Mouse (Mus musculus): ENCODE measurements at regions not wholly inside any gene's neighbourhood (a gene's known extent, or its start where the extent isn't known, plus 50 kb on each side); places are given as distances from the start of the nearest gene placed in this dataset.

GRCm38 (mm10) chr2:108584799-108585198 lies 695.7 kb upstream of the Kif18a start:
- Histone ChIP-seq H3K9ac (no peak overlapping the region), H3K27ac (replicated peaks) (no peak overlapping the region), H3K4me3 (no peak overlapping the region), H3K4me2 (no peak overlapping the region), H3K4me1 (no peaks in the 10 kb centered on the region), H3K36me3 (no peaks in the 10 kb centered on the region), H3K27me3 (replicated peaks) (no peaks in the 10 kb centered on the region), H3K9me3 (no peaks in the 10 kb centered on the region)
- no peak for ATAC-seq (ENCODE audit: extremely low read depth, insufficient number of reproducible peaks, low FRiP score, low TSS enrichment)

- H3K9ac ChIP-seq = no peak overlapping the region
- H3K4me3 ChIP-seq = no peak overlapping the region
- WGBS = 77% methylated on average over 3 of the region's 3 CpGs
- no peaks in the 10 kb centered on the region for H3K4me1 ChIP-seq
- ATAC-seq (ENCODE audit: extremely low read depth, insufficient number of reproducible peaks, low FRiP score, low TSS enrichment) = no peak
- H3K36me3 ChIP-seq = no peaks in the 10 kb centered on the region
- H3K4me2 ChIP-seq = no peak overlapping the region
- H3K27ac ChIP-seq (replicated peaks) = no peak overlapping the region
- no peaks in the 10 kb centered on the region for H3K9me3 ChIP-seq
- H3K27me3 ChIP-seq (replicated peaks) = no peaks in the 10 kb centered on the region
Observed at GRCm38 (mm10) chr2:108593555-108593954, 687.0 kb upstream of the Kif18a start.

DNA sequence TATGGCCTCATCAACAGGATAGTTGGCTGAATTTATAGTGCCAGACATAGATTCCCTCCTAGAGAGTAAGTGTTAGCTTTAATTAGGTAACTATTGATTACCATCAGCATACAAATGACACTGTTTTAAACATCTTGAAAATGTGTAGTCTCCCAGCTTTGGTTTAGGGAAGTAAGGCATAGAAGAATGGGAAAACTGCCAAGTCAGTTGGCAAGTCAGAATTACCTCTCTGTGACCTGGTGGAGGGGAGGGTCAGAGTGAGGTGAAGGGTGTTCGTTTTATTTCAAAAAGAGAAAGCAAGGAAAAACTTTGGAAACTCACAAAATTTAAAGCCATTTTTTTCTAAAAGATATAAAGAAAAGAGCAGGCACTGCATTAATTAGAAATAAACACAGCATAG lies 680.2 kb upstream of the Kif18a start:
- ATAC-seq (ENCODE audit: extremely low read depth, insufficient number of reproducible peaks, low FRiP score, low TSS enrichment) = no peak
- Histone ChIP-seq H3K36me3 (no peaks in the 10 kb centered on the region), H3K4me1 (no peaks in the 10 kb centered on the region), H3K27me3 (replicated peaks) (no peaks in the 10 kb centered on the region), H3K9ac (no peak overlapping the region), H3K4me2 (no peak overlapping the region), H3K9me3 (no peaks in the 10 kb centered on the region), H3K4me3 (no peak overlapping the region), H3K27ac (replicated peaks) (no peak overlapping the region)
- 35% methylated on average over 1 of the region's 1 CpGs for WGBS

GRCm38 (mm10) chr2:108619580-108619979 lies 661.0 kb upstream of the Kif18a start:
- H3K4me1 ChIP-seq = peaks cover 12% of the 10 kb centered on the region
- no peaks in the 10 kb centered on the region for H3K27me3 ChIP-seq (replicated peaks)
- no peak overlapping the region for H3K4me2 ChIP-seq
- H3K4me3 ChIP-seq = no peak overlapping the region
- H3K9me3 ChIP-seq = no peaks in the 10 kb centered on the region
- no peak overlapping the region for H3K9ac ChIP-seq
- H3K36me3 ChIP-seq = no peaks in the 10 kb centered on the region
- H3K27ac ChIP-seq (replicated peaks) = no peak overlapping the region
- no peak for ATAC-seq (ENCODE audit: extremely low read depth, insufficient number of reproducible peaks, low FRiP score, low TSS enrichment)

- 41% methylated on average over 4 of the region's 4 CpGs for WGBS
- H3K4me1 ChIP-seq = peaks cover 12% of the 10 kb centered on the region
- H3K9me3 ChIP-seq = no peaks in the 10 kb centered on the region
- peak overlapping the region; percentile 73 for H3K27ac ChIP-seq (replicated peaks)
- H3K36me3 ChIP-seq = no peaks in the 10 kb centered on the region
- H3K9ac ChIP-seq = no peak overlapping the region
- ATAC-seq (ENCODE audit: extremely low read depth, insufficient number of reproducible peaks, low FRiP score, low TSS enrichment) = no peak
- H3K27me3 ChIP-seq (replicated peaks) = no peaks in the 10 kb centered on the region
- no peak overlapping the region for H3K4me3 ChIP-seq
- peak overlapping the region; percentile 22 for H3K4me2 ChIP-seq
Observed at GRCm38 (mm10) chr2:108622367-108623162, 658.0 kb upstream of the Kif18a start.

DNA sequence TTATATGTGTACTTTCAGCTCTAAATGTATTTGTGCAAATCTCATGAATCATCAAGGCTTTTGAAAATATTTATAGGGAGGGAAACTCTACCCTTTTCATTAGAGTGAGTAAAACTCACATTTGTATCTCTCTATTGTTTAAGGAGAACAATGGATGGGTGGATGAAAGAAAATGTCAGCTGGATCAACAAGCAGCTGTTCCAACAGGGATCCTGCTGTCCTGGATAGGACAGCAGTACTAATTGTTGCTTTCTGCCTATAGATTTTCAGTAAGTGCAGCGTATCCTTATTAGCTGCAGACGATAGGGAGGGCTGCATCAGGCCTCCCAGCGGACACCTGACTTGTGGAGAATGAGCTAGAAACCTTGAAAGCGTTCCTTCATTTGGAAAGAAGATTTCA lies 644.9 kb upstream of the Kif18a start:
- no peak overlapping the region for H3K27ac ChIP-seq (replicated peaks)
- no peaks in the 10 kb centered on the region for H3K36me3 ChIP-seq
- H3K9me3 ChIP-seq = no peaks in the 10 kb centered on the region
- no peak overlapping the region for H3K4me2 ChIP-seq
- H3K4me1 ChIP-seq = no peaks in the 10 kb centered on the region
- no peak for ATAC-seq (ENCODE audit: extremely low read depth, insufficient number of reproducible peaks, low FRiP score, low TSS enrichment)
- no peaks in the 10 kb centered on the region for H3K27me3 ChIP-seq (replicated peaks)
- H3K4me3 ChIP-seq = no peak overlapping the region
- no peak overlapping the region for H3K9ac ChIP-seq
- 74% methylated on average over 4 of the region's 4 CpGs for WGBS

GRCm38 (mm10) chr2:108660697-108661388 lies 619.7 kb upstream of the Kif18a start:
- Histone ChIP-seq H3K27me3 (replicated peaks) (no peaks in the 10 kb centered on the region), H3K4me3 (no peak overlapping the region), H3K4me1 (peaks cover 4% of the 10 kb centered on the region; the same call in 1 of the 2 replicates), H3K9me3 (no peaks in the 10 kb centered on the region), H3K36me3 (no peaks in the 10 kb centered on the region), H3K27ac (replicated peaks) (0 out of 2 replicates have a peak overlapping the region, but pooled peaks have one; percentile 28), H3K9ac (no peak overlapping the region), H3K4me2 (no peak overlapping the region)
- WGBS = 34% methylated on average over 4 of the region's 4 CpGs
- ATAC-seq (ENCODE audit: extremely low read depth, insufficient number of reproducible peaks, low FRiP score, low TSS enrichment) = no peak

GRCm38 (mm10) chr2:108677777-108678380 lies 602.7 kb upstream of the Kif18a start:
- no peaks in the 10 kb centered on the region for H3K27me3 ChIP-seq (replicated peaks)
- no peaks in the 10 kb centered on the region for H3K9me3 ChIP-seq
- no peak for ATAC-seq (ENCODE audit: extremely low read depth, insufficient number of reproducible peaks, low FRiP score, low TSS enrichment)
- 82% methylated on average over 2 of the region's 2 CpGs for WGBS
- no peaks in the 10 kb centered on the region for H3K36me3 ChIP-seq
- H3K27ac ChIP-seq (replicated peaks) = no peak overlapping the region
- peaks cover 4% of the 10 kb centered on the region; the same call in 1 of the 2 replicates for H3K4me1 ChIP-seq
- no peak overlapping the region for H3K9ac ChIP-seq
- no peak overlapping the region for H3K4me3 ChIP-seq
- no peak overlapping the region for H3K4me2 ChIP-seq

DNA sequence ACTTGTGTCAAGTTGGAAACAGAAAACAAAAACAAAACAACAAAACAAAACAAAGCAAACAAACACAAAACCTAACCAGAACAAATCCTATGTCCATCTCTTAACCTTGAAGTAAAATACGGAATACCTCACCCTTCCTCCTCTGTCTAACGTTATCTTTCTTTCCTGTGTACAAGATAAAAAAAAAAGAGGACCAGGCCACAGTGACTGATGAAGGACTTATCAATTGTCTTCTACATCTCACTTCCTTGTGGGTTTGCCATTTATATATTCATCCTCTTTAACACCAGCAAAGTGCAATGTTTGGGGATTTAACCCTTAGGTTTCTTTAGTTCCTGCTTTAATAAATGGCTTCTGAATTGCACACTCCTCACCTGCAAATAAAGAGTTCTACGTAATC lies 599.0 kb upstream of the Kif18a start:
- 51% methylated on average over 3 of the region's 3 CpGs for WGBS
- H3K9me3 ChIP-seq = no peaks in the 10 kb centered on the region

DNA sequence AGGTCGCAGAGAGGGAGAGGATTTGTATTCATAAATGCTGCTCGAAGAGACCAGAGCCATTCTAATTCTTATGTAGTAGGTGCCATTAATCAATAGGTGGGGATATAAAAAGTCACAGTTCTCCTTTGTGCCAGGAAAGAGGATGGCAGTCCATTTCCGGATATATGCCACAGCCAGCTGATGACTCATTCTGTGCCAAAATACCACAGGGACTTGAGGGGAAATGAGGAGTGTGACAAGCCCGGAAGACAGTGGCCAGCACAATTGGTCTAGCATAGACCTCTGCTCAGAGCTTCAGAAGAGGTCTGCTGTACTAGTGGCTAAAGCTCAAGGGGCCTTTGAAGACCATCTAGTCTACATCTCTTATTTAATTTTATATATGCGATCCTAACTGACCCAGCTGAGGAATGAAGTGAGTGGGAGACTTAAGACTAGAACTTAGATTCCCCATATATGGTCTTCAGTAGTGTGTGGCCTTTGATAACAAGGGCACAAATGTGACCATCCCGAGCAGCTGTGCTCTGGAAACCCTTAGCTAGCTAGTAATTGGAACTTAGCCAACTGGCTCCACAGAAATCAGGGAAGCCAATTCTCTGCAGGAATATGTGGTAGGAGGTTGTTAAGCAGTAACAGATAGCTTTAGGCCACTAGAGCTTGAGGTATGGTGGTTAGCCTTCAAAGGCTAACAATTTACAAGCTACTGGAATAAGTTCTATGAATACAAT lies 594.4 kb upstream of the Kif18a start:
- H3K27ac ChIP-seq (replicated peaks) = peak overlapping the region; percentile 51
- H3K27me3 ChIP-seq (replicated peaks) = no peaks in the 10 kb centered on the region
- no peak overlapping the region for H3K4me3 ChIP-seq
- no peak overlapping the region for H3K9ac ChIP-seq
- H3K9me3 ChIP-seq = no peaks in the 10 kb centered on the region
- H3K4me2 ChIP-seq = no peak overlapping the region
- peaks cover 15% of the 10 kb centered on the region for H3K4me1 ChIP-seq
- WGBS = 53% methylated on average over 6 of the region's 6 CpGs
- no peak for ATAC-seq (ENCODE audit: extremely low read depth, insufficient number of reproducible peaks, low FRiP score, low TSS enrichment)
- H3K36me3 ChIP-seq = no peaks in the 10 kb centered on the region

More for the DNA sequence above, 599.0 kb upstream of the Kif18a start:
- no peak overlapping the region for H3K9ac ChIP-seq
- no peak overlapping the region for H3K27ac ChIP-seq (replicated peaks)
- H3K27me3 ChIP-seq (replicated peaks) = no peaks in the 10 kb centered on the region
- H3K4me2 ChIP-seq = no peak overlapping the region
- peaks cover 11% of the 10 kb centered on the region for H3K4me1 ChIP-seq
- no peak for ATAC-seq (ENCODE audit: extremely low read depth, insufficient number of reproducible peaks, low FRiP score, low TSS enrichment)
- H3K36me3 ChIP-seq = no peaks in the 10 kb centered on the region
- no peak overlapping the region for H3K4me3 ChIP-seq

- ATAC-seq (ENCODE audit: extremely low read depth, insufficient number of reproducible peaks, low FRiP score, low TSS enrichment) = no peak
- no peaks in the 10 kb centered on the region for H3K27me3 ChIP-seq (replicated peaks)
- no peaks in the 10 kb centered on the region for H3K9me3 ChIP-seq
- no peak overlapping the region for H3K4me3 ChIP-seq
- H3K27ac ChIP-seq (replicated peaks) = no peak overlapping the region
- WGBS = 49% methylated on average over 4 of the region's 4 CpGs
- no peaks in the 10 kb centered on the region for H3K36me3 ChIP-seq
- H3K9ac ChIP-seq = no peak overlapping the region
- H3K4me2 ChIP-seq = no peak overlapping the region
- H3K4me1 ChIP-seq = peaks cover 13% of the 10 kb centered on the region
Observed at GRCm38 (mm10) chr2:108690091-108690490, 590.4 kb upstream of the Kif18a start.

All from heart, embryonic 13.5 days (tissue).